Mouse (Mus musculus) midbrain, postnatal 0 days (tissue): Measurements from ENCODE around the gene Lypd6b. TPM values are rescaled to one million over a fixed set of nuclear protein-coding genes. Genes with fewer than 3 reads are reported as not detected.
A peak's percentile ranks its signal among the peaks of the same experiment; 100 is the strongest.

Source experiments
- ATAC-seq: fragments of 200-750 bp; cut with Nextera tagmentation; 2 replicates; pipeline ENCODE4 v1.8.0; 2017; ENCODE audit warnings: moderate number of reproducible peaks, mild to moderate bottlenecking, moderate TSS enrichment, moderate library complexity; ENCODE audit not compliant: low FRiP score
- DNase-seq: peaks from one replicate; pipeline ENCODE4 v3.0.0-alpha.2; 2015; ENCODE audit warnings: low spot score
- H3K27ac ChIP-seq: fragments of 300-500 bp; sonication (generic); 2 replicates; pipeline ENCODE4 v1.5.1; 2014; ENCODE audit warnings: low read depth, mild to moderate bottlenecking, low read length, mixed read lengths
- H3K27me3 ChIP-seq: fragments of 300-500 bp; sonication (generic); 2 replicates; pipeline ENCODE4 v1.6.1; 2014; ENCODE audit warnings: low read length, control low read depth, mixed read lengths; ENCODE audit not compliant: insufficient read depth
- H3K36me3 ChIP-seq: fragments of 300-500 bp; sonication (generic); 2 replicates; pipeline ENCODE4 v1.6.1; 2014; ENCODE audit warnings: low read length, control low read depth, mixed read lengths; ENCODE audit not compliant: insufficient read depth
- H3K4me1 ChIP-seq: fragments of 300-500 bp; sonication (generic); 2 replicates; pipeline ENCODE4 v1.6.1; 2014; ENCODE audit warnings: mild to moderate bottlenecking, control low read depth, antibody characterized with exemption, low read length, mixed read lengths; ENCODE audit not compliant: insufficient read depth
- H3K4me2 ChIP-seq: fragments of 300-500 bp; sonication (generic); 2 replicates; pipeline ENCODE4 v1.6.1; 2014; ENCODE audit warnings: low read depth, mild to moderate bottlenecking, low read length, mixed read lengths; ENCODE audit not compliant: poor library complexity, severe bottlenecking
- H3K4me3 ChIP-seq: fragments of 300-500 bp; sonication (generic); 2 replicates; pipeline ENCODE4 v1.5.1; 2014; ENCODE audit warnings: low read depth, mild to moderate bottlenecking, low read length, moderate library complexity
- H3K9ac ChIP-seq: fragments of 300-500 bp; sonication (generic); replicated peaks from 2 replicates; pipeline ENCODE4 v1.6.1; 2014; ENCODE audit warnings: mild to moderate bottlenecking, low read length, moderate library complexity, mixed read lengths; ENCODE audit not compliant: poor library complexity, severe bottlenecking
- H3K9me3 ChIP-seq: fragments of 300-500 bp; sonication (generic); 2 replicates; pipeline ENCODE4 v1.6.1; 2016; ENCODE audit warnings: low read length, control low read depth
- CTCF ChIP-seq: IDR thresholded peaks from 2 replicates; pipeline ENCODE4 v1.5.1; 2016; ENCODE audit warnings: antibody characterized with exemption, mild to moderate bottlenecking
- WGBS: fragments of 180-500 bp; shearing (Covaris S2); extraction: QIAGEN DNeasy Blood & Tissue Kit; methylation state at CpG from one replicate; pipeline ENCODE4 v1.1.7; 2014; 5-methylcytosine and 5-hydroxymethylcytosine counted together
- polyA plus RNA-seq: library from polyadenylated mRNA; unstranded; fragments of >200 nt; fragmentation: Nextera tagmentation; extraction: Ambion mirVana; gene quantifications from 2 replicates; pipeline ENCODE4 v1.2.1, GENCODE M21; 2015
- total RNA-seq: library from RNA; depleted of rRNA; stranded (reverse); fragments of >200 nt; gene quantifications from 2 replicates; pipeline ENCODE4 v1.2.3, GENCODE M21; 2014

Gene Lypd6b
- total and polyA plus RNA-seq, 2 experiments from 2014 or later, result 18.6 to 28.1 TPM

DNA sequence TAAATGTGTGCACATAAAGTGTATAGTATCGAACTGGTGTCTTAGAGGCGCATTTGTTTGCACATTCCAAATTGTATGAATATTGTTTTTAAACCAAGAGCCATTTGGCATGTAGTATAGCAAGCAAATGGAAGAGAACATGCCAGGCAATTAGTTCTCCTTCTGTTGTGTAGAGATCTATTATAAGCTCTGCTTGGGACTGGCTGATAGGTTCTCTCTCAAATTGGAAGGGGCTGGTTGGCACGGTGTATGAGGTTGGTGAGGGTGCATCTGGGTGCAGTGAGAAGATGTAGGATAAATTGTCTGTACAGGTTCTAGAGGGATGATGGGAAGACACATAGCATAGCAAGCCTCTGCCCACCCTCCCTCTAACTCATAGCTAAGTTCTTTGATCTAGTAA lies 42.9 kb downstream of the Lypd6b start:
- Histone ChIP-seq H3K27me3 (no peaks in the 10 kb centered on the region), H3K4me2 (no peak overlapping the region), H3K27ac (no peak overlapping the region), H3K4me1 (no peaks in the 10 kb centered on the region), H3K9ac (no peak overlapping the region), H3K9me3 (no peaks in the 10 kb centered on the region), H3K36me3 (no peaks in the 10 kb centered on the region), H3K4me3 (no peak overlapping the region)
- no peak for ATAC-seq
- no peak for DNase-seq
- 93% methylated on average over 3 of the region's 3 CpGs for WGBS
- TF ChIP-seq CTCF, result no peak

GRCm38 (mm10) chr2:49832277-49832803 lies 44.9 kb downstream of the Lypd6b start:
- H3K27me3 ChIP-seq, result no peaks in the 10 kb centered on the region
- no peak for TF ChIP-seq CTCF
- no peaks in the 10 kb centered on the region for H3K9me3 ChIP-seq
- 83% methylated on average over 9 of the region's 9 CpGs for WGBS
- DNase-seq (no peak), ATAC-seq (no peak)
- no peak overlapping the region for H3K9ac ChIP-seq
- no peak overlapping the region for H3K27ac ChIP-seq
- H3K4me1 ChIP-seq, result no peaks in the 10 kb centered on the region
- H3K36me3 ChIP-seq, result no peaks in the 10 kb centered on the region
- H3K4me2 ChIP-seq, result no peak overlapping the region
- H3K4me3 ChIP-seq, result no peak overlapping the region

- peak; percentile 8 for DNase-seq
- no peaks in the 10 kb centered on the region for H3K4me1 ChIP-seq
- no peak for TF ChIP-seq CTCF
- H3K36me3 ChIP-seq, result no peaks in the 10 kb centered on the region
- H3K9ac ChIP-seq, result no peak overlapping the region
- no peak overlapping the region for H3K4me2 ChIP-seq
- WGBS, result 49% methylated on average over 12 of the region's 12 CpGs
- H3K4me3 ChIP-seq, result no peak overlapping the region
- no peak for ATAC-seq
- no peaks in the 10 kb centered on the region for H3K27me3 ChIP-seq
- no peaks in the 10 kb centered on the region for H3K9me3 ChIP-seq
- H3K27ac ChIP-seq, result no peak overlapping the region
Observed at GRCm38 (mm10) chr2:49837454-49838059, 50.1 kb downstream of the Lypd6b start.

GRCm38 (mm10) chr2:49838611-49839010 lies 51.1 kb downstream of the Lypd6b start:
- Histone ChIP-seq H3K9ac (no peak overlapping the region), H3K27me3 (no peaks in the 10 kb centered on the region), H3K9me3 (no peaks in the 10 kb centered on the region), H3K4me2 (no peak overlapping the region), H3K27ac (no peak overlapping the region), H3K4me1 (no peaks in the 10 kb centered on the region), H3K4me3 (no peak overlapping the region), H3K36me3 (no peaks in the 10 kb centered on the region)
- no peak for TF ChIP-seq CTCF
- ATAC-seq (no peak), DNase-seq (no peak)
- WGBS, result 62% methylated on average over 7 of the region's 7 CpGs

DNA sequence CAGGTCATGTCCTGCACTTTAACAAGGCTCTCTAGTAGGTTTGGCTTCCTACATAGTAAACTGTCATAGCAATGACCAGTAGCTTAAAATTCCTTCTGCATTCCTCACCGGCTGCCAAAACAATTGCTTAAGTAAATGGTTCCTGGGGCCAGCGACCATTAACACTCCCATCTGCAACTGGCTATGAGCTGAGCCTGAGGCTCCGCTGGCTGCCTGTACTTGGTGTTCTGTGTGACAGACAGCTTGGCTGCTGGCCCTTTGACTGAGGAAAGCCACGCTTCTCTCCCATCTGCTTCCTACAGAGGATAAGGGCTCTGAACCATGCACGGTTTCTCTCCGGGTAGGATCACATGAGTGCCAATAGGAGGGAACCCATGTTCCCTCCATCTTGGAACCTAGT lies 53.1 kb downstream of the Lypd6b start:
- peak; percentile 89 for DNase-seq
- no peak for TF ChIP-seq CTCF

GRCm38 (mm10) chr2:49841089-49841488 lies 53.6 kb downstream of the Lypd6b start:
- DNase-seq (no peak), ATAC-seq (no peak)
- Histone ChIP-seq H3K4me3 (no peak overlapping the region), H3K36me3 (no peaks in the 10 kb centered on the region), H3K4me2 (no peak overlapping the region), H3K9me3 (no peaks in the 10 kb centered on the region), H3K27ac (no peak overlapping the region), H3K4me1 (peaks cover 3% of the 10 kb centered on the region; the same call in 1 of the 2 replicates), H3K27me3 (no peaks in the 10 kb centered on the region), H3K9ac (no peak overlapping the region)
- WGBS, result 94% methylated on average over 5 of the region's 5 CpGs
- no peak for TF ChIP-seq CTCF

More for the DNA sequence above, 53.1 kb downstream of the Lypd6b start:
- H3K36me3 ChIP-seq, result no peaks in the 10 kb centered on the region
- H3K9ac ChIP-seq, result no peak overlapping the region
- no peaks in the 10 kb centered on the region for H3K27me3 ChIP-seq
- H3K4me1 ChIP-seq, result peaks cover 3% of the 10 kb centered on the region; the same call in 1 of the 2 replicates
- ATAC-seq, result peak; percentile 56; the same call in 1 of the 2 replicates
- no peak overlapping the region for H3K27ac ChIP-seq
- no peak overlapping the region for H3K4me2 ChIP-seq
- H3K4me3 ChIP-seq, result no peak overlapping the region
- WGBS, result 51% methylated on average over 6 of the region's 6 CpGs
- no peaks in the 10 kb centered on the region for H3K9me3 ChIP-seq
